Mouse (Mus musculus): Measurements from ENCODE around the gene Cntnap5a.

Gene Cntnap5a

DNA sequence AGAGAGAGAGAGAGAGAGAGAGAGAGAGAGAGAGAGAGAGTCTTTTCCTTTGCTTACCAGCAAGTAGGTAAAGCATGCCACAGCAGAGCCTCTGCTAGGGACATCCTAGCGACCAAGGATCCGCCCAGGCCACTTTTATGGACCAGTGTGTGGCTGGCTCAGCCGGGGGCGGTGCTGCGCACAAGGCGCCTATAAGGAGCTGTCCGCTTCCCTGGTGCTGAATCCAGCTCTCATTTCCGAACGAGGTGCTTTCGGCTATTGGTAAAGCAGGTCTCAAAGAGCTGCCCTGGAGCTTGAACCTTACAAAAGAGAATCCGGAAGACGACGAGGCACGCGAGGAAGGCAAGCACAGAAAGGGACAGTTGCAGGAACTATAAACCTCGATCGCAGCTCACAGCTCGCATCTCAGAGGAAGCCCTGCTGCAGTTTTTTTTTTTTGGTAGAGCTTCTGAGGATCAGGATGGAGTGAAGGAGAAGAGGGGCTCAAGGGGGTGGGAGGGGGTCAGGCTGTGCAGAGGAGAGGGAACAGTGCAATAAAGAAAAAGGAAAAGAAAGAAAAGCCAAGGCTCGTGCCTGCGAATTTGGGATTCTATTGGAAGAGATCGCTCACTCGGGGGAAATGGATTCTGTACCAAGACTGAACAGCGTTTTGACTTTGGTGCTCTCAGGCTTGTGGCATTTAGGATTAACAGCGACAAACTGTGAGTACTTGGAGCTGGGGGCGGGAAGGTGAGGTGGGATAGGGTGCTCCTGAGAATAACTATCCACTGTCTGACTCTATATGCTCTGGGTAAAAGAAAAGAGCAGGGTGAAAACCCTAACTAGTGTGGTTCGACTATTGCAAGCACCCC is at the start of gene Cntnap5a:
Gene Cntnap5a (plus strand): TSS at position 239 of the 851 bp plus-strand sequence.
- peak; percentile 2 to 59 for DNase-seq

DNA sequence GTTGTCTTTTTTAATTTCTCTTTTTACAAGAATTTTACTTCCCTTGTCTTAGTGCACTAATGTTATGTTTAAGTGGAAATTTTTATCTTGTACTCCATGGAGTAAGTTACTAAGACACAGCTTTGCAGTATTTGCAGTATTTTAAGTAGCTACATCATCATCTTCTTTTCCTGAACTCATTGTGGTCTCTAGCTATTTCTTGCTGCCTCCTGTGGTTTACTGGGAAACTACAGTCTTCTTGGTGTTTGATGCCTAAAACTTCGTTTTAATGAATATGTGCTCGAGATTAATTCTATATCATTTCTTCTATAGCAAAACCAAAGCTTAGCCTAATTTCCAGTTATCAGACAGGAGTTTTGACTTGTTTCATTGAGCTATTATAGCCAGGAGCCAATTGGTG is 37.6 kb upstream of the Cntnap5a start:
- DNase-seq: no peak

DNA sequence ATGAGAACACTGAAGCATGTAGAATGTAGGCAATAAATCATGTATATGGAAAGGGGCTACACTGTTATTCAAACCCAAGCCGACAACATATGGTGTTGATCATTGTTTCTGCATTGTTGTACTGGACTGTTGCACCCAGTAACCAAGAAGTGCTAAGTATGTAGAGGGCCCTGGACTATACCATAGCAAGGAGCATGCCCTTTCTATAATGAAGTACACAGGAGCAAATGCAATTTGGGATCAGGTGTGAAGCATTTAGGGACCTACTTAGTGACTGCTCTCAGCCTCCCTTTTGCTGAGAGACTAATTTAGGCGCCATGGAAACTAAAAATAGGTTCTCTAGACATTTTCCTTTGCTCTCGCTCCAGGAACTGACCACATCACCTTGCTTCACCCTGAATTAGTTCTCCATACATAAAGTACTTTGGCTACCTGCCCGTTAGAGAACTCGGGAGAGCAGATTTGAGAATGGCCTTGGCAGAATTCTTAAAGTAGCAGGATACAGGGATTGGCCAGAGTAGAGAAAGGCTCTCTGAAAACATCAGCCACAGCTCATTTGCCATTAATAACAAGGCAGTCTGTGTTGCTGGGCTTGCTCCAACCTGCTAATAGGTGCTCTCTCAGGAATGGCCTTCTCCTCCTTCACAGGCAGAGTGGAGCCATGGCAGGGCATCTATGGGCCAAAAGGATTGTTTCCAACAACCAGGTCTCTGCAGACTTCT is 26.1 kb upstream of the Cntnap5a start:
- DNase-seq: peak in 1 of 2 experiments; percentile 0

DNA sequence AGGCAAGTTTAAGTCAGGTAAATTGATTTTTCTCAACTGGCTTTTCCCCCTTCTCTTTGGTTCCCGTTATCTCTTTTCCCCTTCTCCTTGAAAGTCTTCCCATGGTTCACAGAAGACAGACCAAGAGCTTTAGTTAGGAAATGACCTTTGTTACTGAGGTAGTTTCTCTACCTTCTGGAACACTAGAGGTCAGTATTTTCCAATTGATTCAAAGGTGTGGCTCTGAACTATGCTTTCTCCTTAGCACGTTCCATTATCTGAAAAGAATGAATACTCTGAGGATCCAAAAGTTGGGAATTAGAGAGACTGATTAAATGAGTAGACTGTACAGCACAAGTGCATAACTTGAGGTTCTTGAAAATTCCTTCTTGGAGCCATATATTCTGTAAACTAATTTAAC is 1.9 kb downstream of the Cntnap5a start:
- no peak for DNase-seq

DNA sequence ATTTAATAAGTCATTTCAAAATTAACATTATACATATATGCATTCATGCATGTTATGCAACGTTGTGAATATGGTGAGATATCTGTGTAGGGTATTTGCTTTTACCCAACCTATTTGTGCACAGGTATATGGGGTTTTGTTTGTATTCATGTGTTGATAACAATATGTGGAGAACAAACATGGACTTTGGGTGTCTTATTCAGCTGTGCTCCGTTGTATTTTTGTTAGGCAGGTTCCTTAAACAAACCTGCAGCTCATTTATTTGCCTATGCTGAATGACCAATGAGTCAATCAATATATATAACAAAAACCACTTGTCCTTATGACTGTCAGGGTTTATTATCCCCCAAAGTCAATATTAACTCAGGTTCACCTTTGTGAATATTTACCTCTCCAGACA is 15.2 kb downstream of the Cntnap5a start:
- no peak for DNase-seq

DNA sequence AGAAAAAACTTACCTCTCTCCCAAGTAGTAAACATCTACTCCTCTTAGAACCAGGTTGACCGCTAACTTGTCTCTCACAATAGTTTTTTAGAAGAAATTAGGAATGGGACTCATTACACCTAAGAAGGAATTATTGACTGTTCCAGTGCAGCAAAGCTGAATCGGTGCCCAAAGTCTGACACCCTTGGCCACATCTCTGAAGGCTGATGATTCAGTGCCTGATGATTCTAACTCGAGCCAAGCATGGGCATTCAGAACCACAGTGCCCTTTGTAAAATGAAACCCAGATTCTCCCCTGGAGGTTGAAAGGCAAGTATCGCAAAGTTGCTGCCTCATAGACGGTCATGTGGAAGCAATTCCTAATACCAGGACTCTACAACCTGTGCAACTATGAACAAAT is 58.0 kb downstream of the Cntnap5a start:
- DNase-seq: no peak

DNA sequence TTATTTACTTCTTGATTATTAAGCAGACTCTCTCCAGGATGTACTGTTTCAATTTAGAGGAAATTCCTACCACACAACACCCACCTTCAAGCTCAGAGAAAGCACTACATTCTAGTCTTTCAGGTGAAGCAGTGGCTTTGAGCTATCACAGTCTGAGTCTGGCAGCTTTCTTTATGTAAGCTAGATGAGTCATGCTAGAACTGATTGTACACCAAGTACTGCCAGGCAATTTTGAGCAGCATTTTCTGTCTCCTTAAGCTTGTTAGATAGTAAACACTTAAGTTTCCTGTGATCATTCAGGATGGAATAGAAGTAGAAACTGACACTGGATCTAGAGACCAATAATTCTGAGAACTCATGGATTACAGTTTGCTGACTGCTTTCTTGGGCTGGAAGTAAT is 61.0 kb downstream of the Cntnap5a start:
- no peak for DNase-seq

DNA sequence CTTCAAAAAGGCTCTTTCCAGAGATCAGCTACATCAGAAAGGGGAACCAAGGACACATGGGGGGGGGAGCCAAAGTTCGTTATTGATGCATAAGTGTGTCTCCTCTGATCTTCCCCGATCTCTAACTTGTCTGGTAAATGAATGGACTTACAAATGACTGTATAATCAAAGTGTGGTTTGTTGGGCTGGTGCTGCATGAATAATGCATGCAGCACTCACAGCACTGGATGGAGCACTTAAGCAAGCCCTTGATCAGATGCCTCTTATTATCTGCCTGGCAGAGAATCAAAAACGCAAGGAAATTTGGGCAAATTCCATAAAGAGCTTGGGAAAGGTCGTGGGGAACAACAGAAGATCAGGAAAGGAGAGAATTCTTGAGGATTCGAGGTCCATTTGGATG is 100.2 kb downstream of the Cntnap5a start:
- no peak for DNase-seq

DNA sequence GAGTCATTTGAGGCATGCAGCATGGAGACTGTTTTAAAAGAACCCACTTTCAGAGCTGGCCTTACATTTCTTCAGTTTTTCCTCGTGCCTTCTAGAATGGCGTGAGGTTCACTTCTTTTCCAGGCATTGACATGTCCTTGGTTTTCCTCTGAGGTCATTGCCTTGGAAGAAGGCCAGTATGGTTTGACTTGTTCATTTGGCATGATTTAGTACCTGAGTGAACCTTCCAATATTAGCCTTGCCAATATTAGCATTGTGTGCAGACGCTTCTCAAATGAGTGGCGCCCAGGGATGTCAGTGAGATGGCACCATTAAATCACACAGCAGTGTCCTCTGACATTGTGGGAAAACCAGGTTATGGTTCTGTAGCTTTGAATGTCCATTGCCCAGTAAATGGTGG is 158.0 kb downstream of the Cntnap5a start:
- no peak for DNase-seq

DNA sequence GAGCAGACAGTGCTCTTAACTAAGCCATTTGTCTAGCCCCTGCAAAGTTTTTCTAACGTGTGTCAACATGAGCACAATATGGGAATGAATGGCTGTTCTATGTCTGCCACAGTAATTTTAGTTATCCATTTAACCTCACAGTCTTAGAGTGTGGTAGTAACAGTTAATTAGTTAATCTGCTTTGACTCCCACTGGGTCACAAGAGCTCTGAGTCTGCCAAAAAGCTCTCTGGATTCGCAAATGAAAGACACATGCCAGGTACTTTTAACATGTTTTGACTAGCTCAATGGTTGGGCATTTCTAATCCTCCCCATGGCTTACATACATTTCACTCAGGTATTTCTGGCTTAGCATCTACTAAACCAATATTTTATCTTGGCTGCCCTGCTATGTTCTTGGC is 163.0 kb downstream of the Cntnap5a start:
- peak in 1 of 2 experiments; percentile 2 for DNase-seq

DNA sequence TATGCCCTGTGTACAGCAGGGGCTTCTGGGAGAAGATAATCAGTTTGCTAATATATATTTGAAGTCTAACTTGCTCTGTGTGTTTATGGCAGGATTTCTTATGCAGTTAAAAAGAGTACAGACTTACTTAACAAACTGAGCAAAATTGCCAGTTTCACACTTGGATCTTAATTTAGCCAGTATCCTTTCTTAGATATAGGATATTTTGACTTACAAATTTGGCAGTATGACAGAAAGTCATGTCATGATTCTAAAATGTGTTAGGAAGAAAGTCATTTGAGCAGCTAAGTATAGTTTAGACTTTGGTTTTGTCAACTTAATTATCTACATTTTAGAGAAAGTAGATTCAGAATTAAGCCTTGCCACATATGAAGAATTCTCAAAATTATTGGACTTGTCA is 167.7 kb downstream of the Cntnap5a start:
- no peak for DNase-seq

DNA sequence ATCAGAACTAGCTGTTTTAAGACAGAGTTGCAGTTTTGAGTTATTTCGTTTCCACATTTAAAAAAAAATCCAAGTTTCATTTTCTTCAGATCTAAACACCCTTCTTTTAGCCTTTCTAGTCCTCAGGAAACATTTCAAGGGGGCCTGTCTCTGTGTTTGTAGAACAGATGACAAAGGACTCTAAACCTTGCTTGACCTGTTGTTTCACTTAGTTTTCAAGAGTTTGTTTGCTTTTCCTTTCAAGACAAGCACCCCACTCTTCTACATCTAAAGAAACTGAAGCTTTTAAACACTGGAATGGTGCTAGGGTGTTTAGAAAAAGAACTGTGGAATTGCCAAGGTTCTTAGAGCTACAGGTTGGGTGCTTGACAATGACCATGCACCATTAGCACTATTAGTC is 233.8 kb downstream of the Cntnap5a start:
- DNase-seq: no peak

DNA sequence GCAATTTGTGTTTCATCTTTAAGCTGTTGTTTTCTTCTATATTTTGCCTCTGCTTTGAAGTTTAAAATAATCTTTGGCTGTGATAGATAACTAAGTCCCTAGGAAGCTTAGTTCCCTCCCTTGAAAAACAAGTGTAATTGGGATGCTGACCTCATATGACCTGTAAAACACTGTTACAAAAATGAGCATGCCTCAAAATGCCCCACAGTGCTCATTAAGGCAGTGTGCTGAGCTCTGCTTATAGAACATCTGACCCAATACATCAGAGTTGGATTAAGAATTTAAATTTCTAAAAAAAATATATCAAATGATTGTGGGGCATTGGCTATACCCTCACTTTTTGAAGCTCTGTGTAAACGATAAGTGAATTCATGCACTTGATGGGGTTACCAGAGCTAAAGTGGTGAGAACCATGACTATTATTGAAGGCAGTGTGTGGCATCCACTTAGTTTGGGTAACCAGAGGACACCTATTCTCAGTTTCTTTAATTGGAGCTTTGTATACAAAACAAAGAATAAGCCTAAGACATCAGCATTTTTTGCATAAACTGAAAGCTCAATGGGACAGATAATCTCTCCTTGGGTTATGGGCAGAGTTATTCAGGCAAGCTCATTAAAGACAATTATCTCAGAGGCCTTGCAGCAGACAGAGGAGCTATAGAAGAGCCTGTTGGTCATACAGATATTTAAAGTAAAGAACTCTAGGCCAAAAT is 241.6 kb downstream of the Cntnap5a start:
- DNase-seq: no peak

DNA sequence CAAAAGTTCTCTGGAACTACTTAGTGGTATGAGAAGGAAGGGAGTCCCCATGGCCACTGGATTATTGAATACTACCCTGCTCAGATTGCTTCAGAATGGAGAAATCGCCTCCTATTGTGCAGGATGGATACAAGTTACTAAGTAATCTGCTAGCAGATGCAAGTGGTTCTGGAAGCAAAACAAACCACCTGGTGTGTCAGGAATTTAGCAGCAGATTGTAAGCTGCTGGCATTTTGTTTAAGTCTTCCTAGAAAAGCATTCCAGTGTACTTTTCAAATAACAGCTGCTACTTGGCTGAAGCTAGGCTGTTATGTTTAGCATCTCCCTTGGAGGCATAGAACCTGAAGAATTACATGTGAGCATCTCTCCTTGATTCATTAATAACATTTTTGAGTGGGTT is 247.5 kb downstream of the Cntnap5a start:
- DNase-seq: no peak

DNA sequence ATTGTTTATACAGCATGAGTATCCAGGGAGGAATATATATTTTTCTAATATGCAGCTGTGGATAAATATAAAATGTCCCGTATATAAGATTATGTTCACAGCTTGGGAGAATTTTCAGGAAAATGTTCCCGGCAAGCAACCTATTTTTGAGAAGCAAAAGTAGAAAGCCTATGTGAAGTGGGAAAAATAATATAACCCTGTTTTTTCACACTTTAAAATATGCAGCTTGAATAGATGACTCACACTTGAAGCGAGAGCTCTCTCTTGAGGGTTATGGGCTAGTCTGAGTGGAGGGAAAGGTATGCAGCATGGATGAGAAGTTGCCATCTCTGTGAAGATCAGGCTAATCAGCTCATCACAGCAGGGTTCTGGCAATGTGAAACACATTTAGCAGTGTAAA is 261.3 kb downstream of the Cntnap5a start:
- DNase-seq: no peak

DNA sequence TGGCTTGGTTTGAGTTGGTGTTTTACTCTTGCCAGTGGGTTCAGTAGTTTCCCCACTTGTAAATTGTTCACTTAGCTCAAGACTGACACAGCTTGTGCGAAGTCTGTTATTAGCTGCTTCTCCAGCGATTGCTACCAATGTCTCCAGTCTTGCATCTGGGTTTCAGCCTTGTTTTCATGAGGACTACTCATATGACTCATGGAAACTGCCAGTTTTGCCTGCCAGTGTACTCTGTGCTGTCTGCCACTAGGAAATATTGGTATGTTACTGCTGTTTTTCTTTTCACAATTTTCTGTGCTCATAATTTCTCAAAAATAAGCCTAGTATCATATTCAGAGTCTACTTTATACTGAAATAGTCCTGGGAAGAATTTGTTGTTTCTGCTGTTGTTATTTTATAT is 272.0 kb downstream of the Cntnap5a start:
- no peak for DNase-seq

DNA sequence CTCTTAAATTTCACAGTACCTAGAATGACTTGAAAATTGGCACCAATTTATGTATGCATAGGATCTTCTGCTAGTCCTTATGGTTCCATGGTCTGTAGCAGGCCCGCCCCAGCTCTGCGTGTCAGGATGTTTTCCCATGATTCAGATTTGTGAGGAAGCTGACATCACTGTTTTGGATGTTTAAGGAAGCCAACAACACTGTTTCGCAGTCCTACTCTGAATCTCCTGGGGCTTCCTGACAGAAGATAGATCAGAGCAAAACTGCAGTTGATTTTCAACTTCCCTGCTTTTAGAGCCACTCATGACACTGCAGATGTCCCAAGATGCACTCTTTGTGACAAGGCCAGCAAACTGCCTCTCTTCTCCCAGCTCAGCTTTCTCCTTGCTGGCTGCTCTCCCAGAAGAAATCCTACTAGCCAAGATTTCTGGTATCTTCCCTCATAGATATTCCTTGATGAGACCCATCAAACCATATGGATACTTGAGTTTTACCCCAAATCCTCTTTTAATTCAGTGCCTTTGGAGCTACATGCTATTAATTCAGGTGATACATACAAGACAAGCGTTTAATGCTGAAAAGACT is 280.5 kb downstream of the Cntnap5a start:
- no peak for DNase-seq

DNA sequence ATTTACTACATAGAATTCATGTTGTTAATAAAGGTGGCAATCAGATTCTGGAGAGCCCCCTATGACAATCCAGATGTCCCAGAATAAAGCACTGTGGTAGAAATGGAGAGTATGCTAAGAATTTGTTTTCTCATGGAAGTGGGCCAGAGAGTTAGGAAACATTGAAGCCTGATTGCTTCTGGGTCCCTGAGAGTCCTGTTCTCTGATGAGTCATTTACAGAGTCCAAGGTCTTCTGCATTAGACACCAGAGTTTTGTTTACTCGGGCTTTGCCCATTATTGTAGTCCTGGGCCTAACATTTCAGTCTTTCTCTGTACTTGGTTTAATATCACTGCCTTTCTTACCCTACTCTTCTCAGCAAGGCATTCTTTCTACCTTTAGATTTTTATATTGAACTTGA is 305.6 kb downstream of the Cntnap5a start:
- peak; percentile 5 to 26 for DNase-seq

DNA sequence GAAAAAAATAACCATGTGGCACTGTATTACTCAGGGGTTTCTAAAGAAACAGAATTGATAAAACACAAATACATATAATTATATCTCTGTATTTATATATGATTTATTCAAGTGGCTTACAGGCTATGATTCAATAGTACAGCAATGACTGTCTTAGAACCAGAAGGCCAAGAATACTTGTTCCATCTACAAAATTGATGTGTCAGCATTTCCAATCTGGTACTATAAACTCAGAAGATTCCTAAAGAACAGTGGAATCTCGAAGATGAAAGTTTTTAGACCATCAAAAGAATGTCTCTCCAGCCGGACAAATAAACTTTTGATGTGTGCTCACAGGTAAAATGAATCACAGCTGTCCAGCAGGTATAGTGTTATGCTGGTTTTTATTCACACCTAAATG is 331.2 kb downstream of the Cntnap5a start:
- no peak for DNase-seq

DNA sequence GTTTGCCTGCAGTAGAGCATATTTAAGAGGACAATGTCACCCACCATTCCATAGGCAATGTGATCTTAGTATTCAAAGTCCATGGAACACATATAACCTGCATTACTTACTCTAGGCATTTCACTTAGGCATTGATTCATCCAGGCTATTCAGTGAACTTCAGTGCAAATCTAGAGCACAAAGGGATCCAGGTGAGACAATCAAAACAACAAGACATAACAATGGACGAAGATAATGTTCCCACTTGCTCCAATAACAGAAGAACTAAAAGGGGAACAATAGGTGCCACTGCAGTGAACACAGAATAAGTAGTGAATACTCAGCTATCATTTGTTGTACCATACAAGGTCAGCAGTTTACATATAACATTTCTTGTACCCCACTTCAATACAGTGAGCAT is 345.1 kb downstream of the Cntnap5a start:
- DNase-seq: no peak

DNA sequence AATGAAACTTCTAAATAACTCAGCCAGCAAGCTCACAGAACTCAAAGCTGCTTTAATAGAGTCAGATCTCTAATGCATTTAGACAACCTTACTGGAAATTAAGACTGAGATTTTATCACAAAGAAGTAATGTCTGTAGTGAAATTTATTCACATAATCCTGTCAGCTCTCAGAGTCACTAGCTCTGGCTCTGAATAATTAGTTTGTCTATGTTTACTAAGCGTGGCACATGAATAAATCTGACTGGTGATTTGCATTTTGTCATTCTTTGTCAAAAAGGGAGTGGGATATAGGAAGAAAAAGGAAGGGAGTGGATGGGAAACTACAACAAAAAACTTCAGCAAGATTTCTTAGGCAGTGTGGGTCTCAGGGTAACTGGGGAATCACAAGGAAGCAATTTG is 351.3 kb downstream of the Cntnap5a start:
- DNase-seq: no peak

DNA sequence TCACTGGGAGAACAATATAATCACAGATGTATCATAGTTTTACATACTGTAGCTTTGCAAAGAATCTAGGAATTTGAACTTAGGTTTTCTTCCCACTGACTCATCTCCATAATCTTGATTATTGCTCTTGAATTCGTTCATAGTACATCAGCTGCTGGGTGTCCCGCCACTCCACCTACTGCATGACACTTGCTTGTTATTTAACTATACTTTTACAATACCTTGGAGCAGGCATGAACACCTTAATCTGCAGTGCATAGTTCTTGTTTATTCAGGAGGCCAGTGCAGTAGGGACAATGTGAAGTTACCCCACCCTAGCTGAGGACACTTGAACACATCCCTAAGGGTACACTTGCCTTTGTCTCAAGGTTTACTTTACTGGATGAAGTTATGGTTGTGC is 352.3 kb downstream of the Cntnap5a start:
- DNase-seq: no peak

DNA sequence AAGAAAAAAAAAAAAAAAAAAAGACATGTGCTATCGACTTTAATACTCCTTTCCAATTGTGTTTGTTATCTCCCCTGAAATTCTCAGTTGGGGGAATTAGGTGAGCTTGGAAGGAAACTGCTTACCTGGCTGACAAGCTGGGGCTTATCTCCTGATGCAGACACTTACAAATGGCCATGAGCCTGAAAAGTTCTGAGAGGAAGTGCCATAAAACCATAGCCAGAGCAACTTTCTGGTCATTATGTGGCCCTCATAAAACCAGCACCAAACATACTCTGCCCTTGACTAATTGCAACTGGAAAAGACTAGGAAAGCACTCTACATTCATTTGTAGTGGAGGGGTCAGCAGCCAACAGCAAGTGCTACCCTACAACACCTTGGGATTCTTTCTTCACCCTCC is 359.5 kb downstream of the Cntnap5a start:
- DNase-seq: no peak
